Mouse (Mus musculus) midbrain, postnatal 0 days (tissue): ENCODE results near the gene Olfr159. TPM values are rescaled to one million over a fixed set of nuclear protein-coding genes. Genes with fewer than 3 reads are reported as not detected.

Source experiments
- ATAC-seq: fragments of 200-750 bp; cut with Nextera tagmentation; 2 replicates; pipeline ENCODE4 v1.8.0; 2017; ENCODE audit warnings: moderate number of reproducible peaks, mild to moderate bottlenecking, moderate TSS enrichment, moderate library complexity; ENCODE audit not compliant: low FRiP score
- DNase-seq: peaks from one replicate; pipeline ENCODE4 v3.0.0-alpha.2; 2015; ENCODE audit warnings: low spot score
- H3K27ac ChIP-seq: fragments of 300-500 bp; sonication (generic); 2 replicates; pipeline ENCODE4 v1.5.1; 2014; ENCODE audit warnings: low read depth, mild to moderate bottlenecking, low read length, mixed read lengths
- H3K27me3 ChIP-seq: fragments of 300-500 bp; sonication (generic); 2 replicates; pipeline ENCODE4 v1.6.1; 2014; ENCODE audit warnings: low read length, control low read depth, mixed read lengths; ENCODE audit not compliant: insufficient read depth
- H3K36me3 ChIP-seq: fragments of 300-500 bp; sonication (generic); 2 replicates; pipeline ENCODE4 v1.6.1; 2014; ENCODE audit warnings: low read length, control low read depth, mixed read lengths; ENCODE audit not compliant: insufficient read depth
- H3K4me1 ChIP-seq: fragments of 300-500 bp; sonication (generic); 2 replicates; pipeline ENCODE4 v1.6.1; 2014; ENCODE audit warnings: mild to moderate bottlenecking, control low read depth, antibody characterized with exemption, low read length, mixed read lengths; ENCODE audit not compliant: insufficient read depth
- H3K4me2 ChIP-seq: fragments of 300-500 bp; sonication (generic); 2 replicates; pipeline ENCODE4 v1.6.1; 2014; ENCODE audit warnings: low read depth, mild to moderate bottlenecking, low read length, mixed read lengths; ENCODE audit not compliant: poor library complexity, severe bottlenecking
- H3K4me3 ChIP-seq: fragments of 300-500 bp; sonication (generic); 2 replicates; pipeline ENCODE4 v1.5.1; 2014; ENCODE audit warnings: low read depth, mild to moderate bottlenecking, low read length, moderate library complexity
- H3K9ac ChIP-seq: fragments of 300-500 bp; sonication (generic); replicated peaks from 2 replicates; pipeline ENCODE4 v1.6.1; 2014; ENCODE audit warnings: mild to moderate bottlenecking, low read length, moderate library complexity, mixed read lengths; ENCODE audit not compliant: poor library complexity, severe bottlenecking
- H3K9me3 ChIP-seq: fragments of 300-500 bp; sonication (generic); 2 replicates; pipeline ENCODE4 v1.6.1; 2016; ENCODE audit warnings: low read length, control low read depth
- CTCF ChIP-seq: IDR thresholded peaks from 2 replicates; pipeline ENCODE4 v1.5.1; 2016; ENCODE audit warnings: antibody characterized with exemption, mild to moderate bottlenecking
- WGBS: fragments of 180-500 bp; shearing (Covaris S2); extraction: QIAGEN DNeasy Blood & Tissue Kit; methylation state at CpG from one replicate; pipeline ENCODE4 v1.1.7; 2014; 5-methylcytosine and 5-hydroxymethylcytosine counted together
- polyA plus RNA-seq: library from polyadenylated mRNA; unstranded; fragments of >200 nt; fragmentation: Nextera tagmentation; extraction: Ambion mirVana; gene quantifications from 2 replicates; pipeline ENCODE4 v1.2.1, GENCODE M21; 2015
- total RNA-seq: library from RNA; depleted of rRNA; stranded (reverse); fragments of >200 nt; gene quantifications from 2 replicates; pipeline ENCODE4 v1.2.3, GENCODE M21; 2014

Gene Olfr159
- total and polyA plus RNA-seq, 2 experiments from 2014 or later: not detected

DNA sequence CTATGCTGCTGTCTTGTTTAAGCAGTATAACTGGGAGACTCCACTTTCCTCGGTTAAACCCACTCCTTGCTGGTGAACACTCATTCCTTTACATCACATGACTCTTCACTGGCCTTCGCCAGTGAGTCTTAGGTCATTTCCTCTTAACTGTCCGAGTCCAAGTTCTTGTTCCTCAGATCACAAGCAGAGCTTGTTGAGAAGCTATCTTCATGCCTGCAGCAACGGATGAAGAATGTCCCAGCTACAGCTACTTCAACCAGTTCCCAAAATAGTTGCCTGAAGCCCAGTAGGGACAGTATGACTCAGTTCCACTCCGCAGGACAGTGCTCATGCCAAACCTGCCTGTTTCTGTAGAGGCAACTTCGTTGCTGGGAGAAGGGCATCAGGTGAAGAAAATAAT is 13.6 kb downstream of the Olfr159 start:
- H3K9ac ChIP-seq: no peak overlapping the region
- 81% methylated on average over 6 of the region's 6 CpGs for WGBS
- no peak overlapping the region for H3K27ac ChIP-seq
- no peak for ATAC-seq
- no peaks in the 10 kb centered on the region for H3K9me3 ChIP-seq
- TF ChIP-seq CTCF: no peak
- H3K4me2 ChIP-seq: no peak overlapping the region
- H3K4me3 ChIP-seq: no peak overlapping the region
- no peak for DNase-seq
- H3K27me3 ChIP-seq: no peaks in the 10 kb centered on the region
- H3K4me1 ChIP-seq: no peaks in the 10 kb centered on the region
- no peaks in the 10 kb centered on the region for H3K36me3 ChIP-seq

DNA sequence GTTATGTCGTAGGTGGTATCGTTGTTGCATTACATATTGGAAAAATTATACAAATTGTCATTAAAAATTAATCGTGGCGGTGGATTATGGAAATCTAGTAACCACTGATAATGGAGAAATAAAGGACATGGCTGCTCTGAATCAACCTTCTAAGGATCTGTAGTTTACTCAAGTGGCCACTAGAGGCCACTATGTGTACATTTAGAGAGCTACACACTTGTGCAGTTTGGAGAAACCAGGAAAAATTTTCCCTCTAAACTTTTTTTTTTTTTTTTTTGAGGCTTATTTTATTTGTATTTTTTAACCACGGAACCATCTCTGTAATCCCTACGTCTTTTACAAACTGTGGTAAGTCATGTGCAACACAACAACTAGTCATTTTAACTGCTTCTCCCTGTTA is 25.6 kb downstream of the Olfr159 start:
- Histone ChIP-seq H3K4me3 (no peak overlapping the region), H3K4me1 (no peaks in the 10 kb centered on the region), H3K36me3 (no peaks in the 10 kb centered on the region), H3K4me2 (no peak overlapping the region), H3K9me3 (no peaks in the 10 kb centered on the region), H3K27me3 (no peaks in the 10 kb centered on the region), H3K9ac (no peak overlapping the region), H3K27ac (no peak overlapping the region)
- ATAC-seq (no peak), DNase-seq (peak; percentile 79)
- WGBS: 17% methylated on average over 6 of the region's 6 CpGs
- peak; percentile 79 for TF ChIP-seq CTCF

DNA sequence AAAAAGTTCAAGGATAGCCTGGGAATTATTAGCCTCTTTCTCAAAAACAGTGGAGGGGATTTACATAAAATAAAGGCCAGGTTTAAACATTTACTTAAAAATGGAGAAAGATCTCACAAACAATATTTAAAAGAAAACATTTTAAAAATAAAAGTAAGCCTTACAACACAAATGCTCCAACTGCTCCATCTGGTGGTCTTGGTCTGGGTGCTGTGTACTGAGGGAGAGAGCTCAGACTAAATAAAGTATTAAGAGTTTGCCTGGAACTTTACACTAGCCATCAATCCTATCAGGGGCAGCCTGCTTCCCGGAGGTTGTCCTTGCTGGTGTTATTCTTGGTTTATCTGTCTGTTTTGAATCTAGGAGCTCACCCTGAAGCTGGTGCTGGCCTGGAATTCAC is 27.7 kb downstream of the Olfr159 start:
- Histone ChIP-seq H3K4me1 (no peaks in the 10 kb centered on the region), H3K9me3 (no peaks in the 10 kb centered on the region), H3K36me3 (no peaks in the 10 kb centered on the region), H3K27me3 (no peaks in the 10 kb centered on the region), H3K27ac (no peak overlapping the region), H3K4me2 (no peak overlapping the region), H3K4me3 (no peak overlapping the region), H3K9ac (no peak overlapping the region)
- DNase-seq: no peak
- peak; percentile 61 for TF ChIP-seq CTCF
- WGBS: 68% methylated on average over 1 of the region's 1 CpGs
- no peak for ATAC-seq

DNA sequence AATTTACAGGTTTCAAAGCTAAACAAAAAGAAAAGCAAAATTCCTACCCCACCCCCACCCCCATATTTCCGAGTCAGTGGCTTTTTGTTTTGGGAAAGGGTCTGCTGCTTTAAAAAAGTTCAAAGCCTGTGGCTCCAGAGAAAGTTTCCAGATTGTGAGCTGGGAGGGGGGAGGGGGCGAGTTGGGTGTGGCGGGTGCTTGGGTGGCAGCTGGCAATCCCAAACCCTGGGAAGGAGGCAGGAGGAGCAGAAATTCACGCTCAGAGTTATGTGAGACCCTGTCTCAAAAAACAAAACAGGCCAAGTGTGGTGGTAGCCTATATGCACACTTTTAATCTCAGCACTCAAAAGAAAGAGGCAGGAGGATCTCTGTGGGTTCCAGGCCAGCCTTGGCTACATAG is 28.2 kb downstream of the Olfr159 start:
- H3K9ac ChIP-seq: no peak overlapping the region
- no peaks in the 10 kb centered on the region for H3K9me3 ChIP-seq
- no peaks in the 10 kb centered on the region for H3K36me3 ChIP-seq
- H3K4me2 ChIP-seq: no peak overlapping the region
- no peaks in the 10 kb centered on the region for H3K27me3 ChIP-seq
- WGBS: 36% methylated on average over 4 of the region's 4 CpGs
- no peaks in the 10 kb centered on the region for H3K4me1 ChIP-seq
- TF ChIP-seq CTCF: no peak
- H3K27ac ChIP-seq: no peak overlapping the region
- DNase-seq (no peak), ATAC-seq (no peak)
- no peak overlapping the region for H3K4me3 ChIP-seq

DNA sequence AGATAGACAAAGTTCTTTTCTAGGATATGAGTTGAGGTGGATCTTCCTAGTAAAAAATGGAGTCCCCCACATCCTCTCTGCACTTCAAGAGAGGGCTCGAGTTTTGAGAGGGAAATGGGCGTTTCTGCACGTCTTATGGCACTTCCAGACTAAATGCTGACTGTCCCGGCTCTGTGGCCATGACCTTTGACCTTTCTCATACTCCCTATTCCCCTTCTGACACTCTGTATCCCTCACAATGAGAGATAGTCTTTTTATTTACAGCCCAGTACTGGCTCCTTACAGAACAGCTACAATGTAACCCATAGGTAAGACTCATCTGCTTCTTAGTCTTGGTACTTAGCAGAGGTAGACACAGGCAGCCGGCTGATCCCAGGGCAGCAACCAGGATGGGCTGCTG is 29.3 kb downstream of the Olfr159 start:
- H3K9me3 ChIP-seq: no peaks in the 10 kb centered on the region
- no peak overlapping the region for H3K27ac ChIP-seq
- no peak overlapping the region for H3K4me3 ChIP-seq
- no peak for ATAC-seq
- no peaks in the 10 kb centered on the region for H3K27me3 ChIP-seq
- no peak overlapping the region for H3K9ac ChIP-seq
- WGBS: 72% methylated on average over 5 of the region's 5 CpGs
- no peaks in the 10 kb centered on the region for H3K4me1 ChIP-seq
- H3K4me2 ChIP-seq: no peak overlapping the region
- no peak for DNase-seq
- no peak for TF ChIP-seq CTCF
- H3K36me3 ChIP-seq: no peaks in the 10 kb centered on the region

DNA sequence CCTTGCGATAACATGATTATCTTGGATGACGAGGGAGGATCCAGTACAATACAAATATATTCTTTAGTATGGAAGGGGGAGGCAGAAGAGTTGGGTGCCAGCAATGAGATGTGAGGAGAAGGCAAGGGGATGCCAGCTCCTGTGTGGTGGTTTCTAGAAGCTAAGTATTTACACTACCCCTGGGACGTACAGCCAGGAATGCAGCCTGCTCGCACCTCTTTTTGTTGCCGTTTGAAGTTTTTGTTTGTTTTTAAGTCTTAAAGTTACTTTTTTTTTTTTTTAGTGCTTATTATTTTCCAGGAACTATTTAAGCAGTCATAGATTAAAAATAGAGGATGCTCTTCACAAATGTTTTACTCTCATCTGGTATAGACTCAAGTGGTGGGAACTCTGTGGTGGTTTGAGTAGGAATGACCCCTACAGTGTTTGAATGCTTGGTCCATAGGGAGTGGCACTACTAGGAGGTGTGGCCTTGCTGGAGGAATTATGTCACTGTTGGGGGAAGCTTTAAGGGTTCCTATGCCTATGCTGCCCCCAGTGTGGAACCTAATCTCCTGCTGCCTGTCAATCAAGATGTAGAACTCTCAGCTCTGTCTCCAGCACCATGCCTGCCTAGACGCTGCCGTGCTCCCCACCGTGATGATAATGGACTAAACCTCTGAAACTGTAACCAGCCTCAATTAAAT is 31.7 kb downstream of the Olfr159 start:
- 67% methylated on average over 8 of the region's 8 CpGs for WGBS
- H3K36me3 ChIP-seq: no peaks in the 10 kb centered on the region
- no peaks in the 10 kb centered on the region for H3K27me3 ChIP-seq
- ATAC-seq: no peak
- no peak for TF ChIP-seq CTCF
- H3K4me1 ChIP-seq: no peaks in the 10 kb centered on the region
- DNase-seq: no peak
- no peaks in the 10 kb centered on the region for H3K9me3 ChIP-seq
- H3K27ac ChIP-seq: no peak overlapping the region
- no peak overlapping the region for H3K4me3 ChIP-seq
- H3K4me2 ChIP-seq: no peak overlapping the region
- no peak overlapping the region for H3K9ac ChIP-seq
